Mouse (Mus musculus): ENCODE data around the gene Csf2rb. TPM values are rescaled to one million over a fixed set of nuclear protein-coding genes. Genes with fewer than 3 reads are reported as not detected.
"Not testable (repeated sequence)": the region's sequence is repeated elsewhere in the genome, so short reads cannot be mapped to it uniquely, and the experiment has no call there.

Csf2rb gene
- polyA plus RNA-seq, 1 experiment from 2014 or later: 1.2 TPM

DNA sequence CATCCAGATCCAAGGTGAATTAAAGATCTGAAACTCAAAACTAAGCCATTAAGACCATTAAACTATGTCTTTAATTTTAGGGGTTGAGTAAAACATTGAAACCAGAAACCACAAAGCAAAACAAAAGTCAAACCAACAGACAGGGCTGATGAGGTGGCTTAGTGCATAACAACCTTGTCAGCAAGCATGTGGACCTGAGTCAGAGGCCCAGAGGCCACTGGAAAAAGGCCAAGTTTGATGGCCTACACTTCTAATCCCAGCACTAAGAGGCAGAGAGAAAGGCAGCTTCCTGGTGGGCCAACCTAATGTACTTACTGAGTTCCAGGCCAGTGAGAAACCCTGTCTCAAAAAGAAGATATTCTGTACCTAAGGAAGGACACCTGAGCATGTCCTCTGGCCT is 24.8 kb upstream of the Csf2rb start:
- H3K4me2 ChIP-seq (ENCODE audit: low read depth, low read length): no peak overlapping the region
- no peak for DNase-seq (ENCODE audit: low spot score)
- no peaks in the 10 kb centered on the region for H3K27me3 ChIP-seq (ENCODE audit: control insufficient read depth, insufficient read depth, low read length)
- no peak overlapping the region for H3K27ac ChIP-seq (replicated peaks; ENCODE audit: low read depth, low read length)
- no peak overlapping the region for H3K9ac ChIP-seq (replicated peaks; ENCODE audit: low read length)
- no peaks in the 10 kb centered on the region for H3K4me1 ChIP-seq (ENCODE audit: control insufficient read depth, insufficient read depth, low read length)
- H3K9me3 ChIP-seq (replicated peaks; ENCODE audit: control insufficient read depth, low read length): no peaks in the 10 kb centered on the region
- H3K4me3 ChIP-seq (ENCODE audit: low read depth, low read length): no peak overlapping the region
- ATAC-seq (replicated peaks; ENCODE audit: insufficient number of reproducible peaks, low FRiP score, low TSS enrichment, low read depth): no peak
- H3K36me3 ChIP-seq (replicated peaks; ENCODE audit: control insufficient read depth, insufficient read depth, low read depth, low read length): no peaks in the 10 kb centered on the region

DNA sequence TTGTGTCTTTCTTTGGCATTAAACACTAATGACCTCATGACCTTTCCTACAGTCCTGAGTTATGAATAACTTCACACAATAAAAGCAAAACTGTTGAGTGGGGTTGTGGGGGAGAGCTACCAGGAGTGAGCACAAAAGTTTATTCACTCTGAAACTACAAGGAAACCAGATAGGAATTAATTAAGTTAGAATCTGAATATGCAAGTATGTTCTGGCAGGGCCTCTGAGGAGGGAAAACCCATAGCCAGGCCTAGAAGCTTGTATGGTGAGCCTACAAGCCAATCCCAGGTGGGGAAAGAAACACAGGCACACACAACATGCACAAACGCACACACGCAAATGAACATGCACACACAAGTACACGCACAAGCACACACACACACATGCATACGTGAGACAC is 22.8 kb upstream of the Csf2rb start:
- Histone ChIP-seq H3K4me2 (ENCODE audit: low read depth, low read length) (no peak overlapping the region), H3K4me1 (ENCODE audit: control insufficient read depth, insufficient read depth, low read length) (no peaks in the 10 kb centered on the region), H3K36me3 (replicated peaks; ENCODE audit: control insufficient read depth, insufficient read depth, low read depth, low read length) (no peaks in the 10 kb centered on the region), H3K4me3 (ENCODE audit: low read depth, low read length) (no peak overlapping the region), H3K27me3 (ENCODE audit: control insufficient read depth, insufficient read depth, low read length) (no peaks in the 10 kb centered on the region), H3K9me3 (replicated peaks; ENCODE audit: control insufficient read depth, low read length) (no peaks in the 10 kb centered on the region), H3K9ac (replicated peaks; ENCODE audit: low read length) (no peak overlapping the region), H3K27ac (replicated peaks; ENCODE audit: low read depth, low read length) (no peak overlapping the region)
- no peak for DNase-seq (ENCODE audit: low spot score)
- WGBS: 91% methylated on average over 4 of the region's 4 CpGs
- no peak for ATAC-seq (replicated peaks; ENCODE audit: insufficient number of reproducible peaks, low FRiP score, low TSS enrichment, low read depth)

DNA sequence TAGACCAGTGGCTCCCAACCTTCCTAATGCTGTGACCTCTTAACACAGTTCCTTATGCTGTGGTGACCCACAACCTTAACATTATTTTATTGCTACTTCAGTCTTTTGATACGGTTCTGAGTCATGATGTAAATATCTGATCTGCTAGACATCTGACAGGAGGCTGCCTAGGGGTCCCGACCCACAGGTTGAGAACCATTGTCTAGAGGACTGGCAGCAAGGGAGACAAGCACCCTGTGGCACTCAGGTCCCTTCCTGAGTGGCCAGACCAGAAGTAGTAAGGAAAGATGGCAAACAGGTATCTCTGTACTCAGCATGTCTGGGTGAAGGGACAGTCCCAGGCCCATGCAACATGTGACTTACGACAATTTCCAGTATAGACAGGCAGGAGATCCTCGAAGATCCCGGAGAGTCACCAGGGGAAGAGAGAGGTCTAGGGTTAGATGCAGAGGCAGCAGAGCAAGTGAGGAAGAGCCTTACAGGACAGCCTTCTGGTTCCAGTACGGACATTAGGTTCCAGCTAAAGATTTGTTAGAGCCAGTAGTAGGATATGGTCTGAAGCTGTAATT is 21.8 kb upstream of the Csf2rb start:
- Histone ChIP-seq H3K4me1 (ENCODE audit: control insufficient read depth, insufficient read depth, low read length) (no peaks in the 10 kb centered on the region), H3K27ac (replicated peaks; ENCODE audit: low read depth, low read length) (no peak overlapping the region), H3K9ac (replicated peaks; ENCODE audit: low read length) (no peak overlapping the region), H3K9me3 (replicated peaks; ENCODE audit: control insufficient read depth, low read length) (no peaks in the 10 kb centered on the region), H3K27me3 (ENCODE audit: control insufficient read depth, insufficient read depth, low read length) (no peaks in the 10 kb centered on the region), H3K4me3 (ENCODE audit: low read depth, low read length) (no peak overlapping the region), H3K4me2 (ENCODE audit: low read depth, low read length) (no peak overlapping the region), H3K36me3 (replicated peaks; ENCODE audit: control insufficient read depth, insufficient read depth, low read depth, low read length) (no peaks in the 10 kb centered on the region)
- WGBS: 82% methylated on average over 6 of the region's 6 CpGs
- ATAC-seq (replicated peaks; ENCODE audit: insufficient number of reproducible peaks, low FRiP score, low TSS enrichment, low read depth) (no peak), DNase-seq (ENCODE audit: low spot score) (no peak)

DNA sequence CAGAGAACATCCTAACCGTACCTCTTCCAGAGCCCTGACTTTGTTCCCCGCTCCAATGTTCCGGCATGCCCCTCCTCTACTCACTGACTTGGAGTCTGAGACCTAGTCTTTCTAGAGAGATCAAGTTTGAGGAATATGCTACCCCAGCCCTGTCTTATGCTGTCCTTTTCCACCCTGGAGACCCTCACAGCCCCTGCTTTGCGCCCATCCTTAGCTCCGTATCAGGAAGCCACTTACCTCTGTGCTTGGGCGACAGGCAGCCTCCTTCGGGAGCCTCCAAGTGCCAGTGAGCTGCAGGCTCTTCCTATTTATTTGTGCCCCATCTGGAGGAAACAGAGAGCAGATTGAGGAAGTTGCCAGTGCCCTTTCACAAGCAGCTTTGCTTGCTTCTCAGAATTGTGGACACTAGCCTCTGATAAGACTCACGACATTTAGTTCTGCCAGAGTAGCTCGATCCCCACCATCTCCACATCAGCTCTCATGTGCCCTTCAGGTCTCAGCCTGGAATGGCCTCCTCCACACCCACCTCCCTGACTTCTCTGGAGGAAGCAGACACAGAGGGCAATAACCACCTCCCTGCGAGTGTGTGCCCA is 20.1 kb upstream of the Csf2rb start, which contains the start of gene Csf2rb2:
Csf2rb2 (minus strand) TSS at position 381 of the 593 bp plus-strand sequence.
- no peak for DNase-seq (ENCODE audit: low spot score)
- WGBS: 85% methylated on average over 10 of the region's 10 CpGs
- H3K4me1 ChIP-seq (ENCODE audit: control insufficient read depth, insufficient read depth, low read length): no peaks in the 10 kb centered on the region
- no peak within 1 kb of the TSS for H3K27ac ChIP-seq (replicated peaks; ENCODE audit: low read depth, low read length)
- H3K4me2 ChIP-seq (ENCODE audit: low read depth, low read length): no peak within 1 kb of the TSS
- no peaks in the 10 kb centered on the region for H3K27me3 ChIP-seq (ENCODE audit: control insufficient read depth, insufficient read depth, low read length)
- H3K9ac ChIP-seq (replicated peaks; ENCODE audit: low read length): no peak within 1 kb of the TSS
- H3K36me3 ChIP-seq (replicated peaks; ENCODE audit: control insufficient read depth, insufficient read depth, low read depth, low read length): no peaks in the 10 kb centered on the region
- no peak for ATAC-seq (replicated peaks; ENCODE audit: insufficient number of reproducible peaks, low FRiP score, low TSS enrichment, low read depth)
- H3K9me3 ChIP-seq (replicated peaks; ENCODE audit: control insufficient read depth, low read length): no peaks in the 10 kb centered on the region
- H3K4me3 ChIP-seq (ENCODE audit: low read depth, low read length): no peak within 1 kb of the TSS

DNA sequence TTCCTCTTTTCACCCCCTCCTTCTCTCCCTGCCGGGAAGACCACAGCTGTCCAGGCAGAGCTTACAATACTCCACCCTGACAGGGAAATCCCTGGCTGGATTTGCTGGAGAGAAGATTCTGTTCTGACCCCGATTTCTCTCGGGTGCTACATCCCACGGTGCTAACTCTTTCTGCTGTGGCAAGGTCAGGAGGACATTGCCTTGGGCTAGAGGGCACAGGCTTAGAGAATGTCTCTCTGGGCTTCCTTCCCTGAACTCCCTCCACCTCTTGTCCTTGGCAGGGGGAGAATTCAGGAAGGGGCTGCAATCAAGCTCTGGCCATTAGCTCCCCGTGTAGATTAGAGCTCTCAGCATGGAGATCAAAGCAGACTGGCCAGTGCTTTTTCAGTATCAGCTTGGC is 15.7 kb upstream of the Csf2rb start:
- 21% methylated on average over 5 of the region's 5 CpGs for WGBS
- Histone ChIP-seq H3K4me1 (ENCODE audit: control insufficient read depth, insufficient read depth, low read length) (no peaks in the 10 kb centered on the region), H3K27ac (replicated peaks; ENCODE audit: low read depth, low read length) (no peak overlapping the region)

DNA sequence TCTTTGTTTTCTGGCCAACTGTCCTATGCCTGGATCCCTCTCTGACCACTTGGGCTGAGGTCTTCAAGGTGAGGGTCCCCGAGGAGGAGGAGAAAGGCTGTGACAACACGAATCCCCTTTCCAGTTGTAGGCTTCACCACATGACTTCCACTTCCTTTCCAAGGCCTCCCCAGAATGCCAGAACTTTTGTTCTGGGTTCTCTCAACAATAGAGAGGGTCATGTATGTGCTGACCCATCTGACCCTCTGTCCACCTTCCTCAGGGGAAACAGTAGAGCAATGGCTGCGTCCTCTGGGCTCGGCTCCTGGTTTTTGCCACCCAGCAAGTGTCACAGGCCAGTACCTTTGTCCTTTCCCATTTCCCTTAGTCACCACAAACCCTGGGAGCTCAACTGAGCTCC is 14.6 kb upstream of the Csf2rb start:
- no peak overlapping the region for H3K4me3 ChIP-seq (ENCODE audit: low read depth, low read length)
- H3K4me1 ChIP-seq (ENCODE audit: control insufficient read depth, insufficient read depth, low read length): no peaks in the 10 kb centered on the region
- H3K4me2 ChIP-seq (ENCODE audit: low read depth, low read length): no peak overlapping the region
- H3K36me3 ChIP-seq (replicated peaks; ENCODE audit: control insufficient read depth, insufficient read depth, low read depth, low read length): no peaks in the 10 kb centered on the region
- no peak overlapping the region for H3K9ac ChIP-seq (replicated peaks; ENCODE audit: low read length)
- no peaks in the 10 kb centered on the region for H3K9me3 ChIP-seq (replicated peaks; ENCODE audit: control insufficient read depth, low read length)
- DNase-seq (ENCODE audit: low spot score): no peak
- ATAC-seq (replicated peaks; ENCODE audit: insufficient number of reproducible peaks, low FRiP score, low TSS enrichment, low read depth): no peak
- H3K27me3 ChIP-seq (ENCODE audit: control insufficient read depth, insufficient read depth, low read length): no peaks in the 10 kb centered on the region
- 70% methylated on average over 4 of the region's 4 CpGs for WGBS
- H3K27ac ChIP-seq (replicated peaks; ENCODE audit: low read depth, low read length): no peak overlapping the region

More for the DNA sequence above, 15.7 kb upstream of the Csf2rb start:
- Histone ChIP-seq H3K4me3 (ENCODE audit: low read depth, low read length) (no peak overlapping the region), H3K9ac (replicated peaks; ENCODE audit: low read length) (no peak overlapping the region), H3K27me3 (ENCODE audit: control insufficient read depth, insufficient read depth, low read length) (no peaks in the 10 kb centered on the region), H3K36me3 (replicated peaks; ENCODE audit: control insufficient read depth, insufficient read depth, low read depth, low read length) (no peaks in the 10 kb centered on the region), H3K4me2 (ENCODE audit: low read depth, low read length) (no peak overlapping the region), H3K9me3 (replicated peaks; ENCODE audit: control insufficient read depth, low read length) (no peaks in the 10 kb centered on the region)
- DNase-seq (ENCODE audit: low spot score) (no peak), ATAC-seq (replicated peaks; ENCODE audit: insufficient number of reproducible peaks, low FRiP score, low TSS enrichment, low read depth) (no peak)

DNA sequence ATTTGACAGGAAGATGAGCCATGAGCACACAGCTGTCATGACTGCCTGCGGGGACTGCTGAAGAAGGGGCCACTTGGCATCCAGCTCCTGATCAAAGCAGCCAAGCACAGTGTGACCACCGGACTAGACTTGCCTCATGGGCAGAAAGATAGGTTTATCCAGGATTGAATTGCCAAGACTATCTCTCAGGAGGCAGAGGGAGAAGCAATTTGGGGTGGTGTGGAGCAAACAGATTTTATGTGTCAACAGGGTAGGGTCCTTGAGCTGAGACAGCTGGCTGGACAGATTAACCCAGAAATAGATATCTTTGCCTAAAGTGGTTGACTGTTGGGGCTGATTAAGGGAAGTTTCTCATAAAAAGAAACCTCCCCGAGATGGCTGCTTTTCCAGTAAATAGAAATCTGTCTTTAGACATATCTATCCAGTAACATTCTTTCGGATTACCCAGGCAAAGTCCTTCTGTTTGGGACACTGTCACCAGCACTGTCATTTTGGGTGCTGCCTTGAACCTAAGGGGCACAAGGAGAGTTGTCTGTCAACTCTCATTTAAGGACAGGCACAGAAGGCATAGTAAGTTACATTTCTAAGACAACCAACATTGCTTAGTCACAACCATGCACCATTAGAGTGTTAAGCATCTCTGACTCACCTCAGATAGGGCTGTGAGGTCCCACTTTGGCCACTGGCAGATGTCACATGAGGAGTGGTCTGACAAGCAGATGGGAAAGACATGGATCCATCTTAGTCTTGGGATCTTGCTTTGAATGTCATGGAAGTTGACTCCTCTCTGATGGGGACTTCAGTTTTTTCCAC is 12.9 kb upstream of the Csf2rb start:
- not testable (repeated sequence) for DNase-seq (ENCODE audit: low spot score); H3K4me1 ChIP-seq (ENCODE audit: control insufficient read depth, insufficient read depth, low read length); ATAC-seq (replicated peaks; ENCODE audit: insufficient number of reproducible peaks, low FRiP score, low TSS enrichment, low read depth); H3K9me3 ChIP-seq (replicated peaks; ENCODE audit: control insufficient read depth, low read length); H3K27ac ChIP-seq (replicated peaks; ENCODE audit: low read depth, low read length); H3K27me3 ChIP-seq (ENCODE audit: control insufficient read depth, insufficient read depth, low read length); H3K4me2 ChIP-seq (ENCODE audit: low read depth, low read length); H3K9ac ChIP-seq (replicated peaks; ENCODE audit: low read length); H3K36me3 ChIP-seq (replicated peaks; ENCODE audit: control insufficient read depth, insufficient read depth, low read depth, low read length); H3K4me3 ChIP-seq (ENCODE audit: low read depth, low read length)
- 72% methylated on average over 4 of the region's 4 CpGs for WGBS

DNA sequence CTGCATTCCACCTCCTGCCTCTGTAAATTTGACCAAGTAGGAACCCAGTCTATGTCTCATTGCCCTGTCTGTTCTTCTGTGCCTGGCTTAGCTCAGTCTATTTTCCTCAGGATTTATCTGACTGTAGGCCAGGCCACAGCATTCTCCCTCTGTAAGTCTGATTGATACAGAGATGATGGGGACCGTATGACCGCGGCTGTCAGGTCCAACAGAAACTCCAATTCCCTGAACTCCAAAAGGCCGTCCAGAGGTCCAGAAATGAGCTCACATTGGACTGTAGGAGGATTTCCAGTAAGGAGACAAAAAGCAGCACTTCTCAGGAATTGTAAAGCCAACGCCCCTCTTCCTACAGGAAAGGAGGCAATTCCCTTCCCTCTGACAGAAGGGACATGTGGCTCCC is 11.9 kb upstream of the Csf2rb start:
- H3K4me3 ChIP-seq (ENCODE audit: low read depth, low read length); H3K27me3 ChIP-seq (ENCODE audit: control insufficient read depth, insufficient read depth, low read length); H3K9me3 ChIP-seq (replicated peaks; ENCODE audit: control insufficient read depth, low read length); ATAC-seq (replicated peaks; ENCODE audit: insufficient number of reproducible peaks, low FRiP score, low TSS enrichment, low read depth); H3K4me2 ChIP-seq (ENCODE audit: low read depth, low read length); H3K4me1 ChIP-seq (ENCODE audit: control insufficient read depth, insufficient read depth, low read length); H3K27ac ChIP-seq (replicated peaks; ENCODE audit: low read depth, low read length); H3K9ac ChIP-seq (replicated peaks; ENCODE audit: low read length); DNase-seq (ENCODE audit: low spot score); H3K36me3 ChIP-seq (replicated peaks; ENCODE audit: control insufficient read depth, insufficient read depth, low read depth, low read length): not testable (repeated sequence)
- WGBS: 91% methylated on average over 5 of the region's 5 CpGs
